Mouse (Mus musculus) layer of hippocampus, adult 11-12 months (tissue): ENCODE measurements around the gene Tmem147.
A peak's percentile ranks its signal among the peaks of the same experiment; 100 is the strongest.
"Not testable (repeated sequence)": the region's sequence is repeated elsewhere in the genome, so short reads cannot be mapped to it uniquely, and the experiment has no call there.

Source experiments
- DNase-seq: peaks from one replicate; pipeline ENCODE4 v3.0.0; 2022; ENCODE audit warnings: low spot score

The Tmem147 gene

DNA sequence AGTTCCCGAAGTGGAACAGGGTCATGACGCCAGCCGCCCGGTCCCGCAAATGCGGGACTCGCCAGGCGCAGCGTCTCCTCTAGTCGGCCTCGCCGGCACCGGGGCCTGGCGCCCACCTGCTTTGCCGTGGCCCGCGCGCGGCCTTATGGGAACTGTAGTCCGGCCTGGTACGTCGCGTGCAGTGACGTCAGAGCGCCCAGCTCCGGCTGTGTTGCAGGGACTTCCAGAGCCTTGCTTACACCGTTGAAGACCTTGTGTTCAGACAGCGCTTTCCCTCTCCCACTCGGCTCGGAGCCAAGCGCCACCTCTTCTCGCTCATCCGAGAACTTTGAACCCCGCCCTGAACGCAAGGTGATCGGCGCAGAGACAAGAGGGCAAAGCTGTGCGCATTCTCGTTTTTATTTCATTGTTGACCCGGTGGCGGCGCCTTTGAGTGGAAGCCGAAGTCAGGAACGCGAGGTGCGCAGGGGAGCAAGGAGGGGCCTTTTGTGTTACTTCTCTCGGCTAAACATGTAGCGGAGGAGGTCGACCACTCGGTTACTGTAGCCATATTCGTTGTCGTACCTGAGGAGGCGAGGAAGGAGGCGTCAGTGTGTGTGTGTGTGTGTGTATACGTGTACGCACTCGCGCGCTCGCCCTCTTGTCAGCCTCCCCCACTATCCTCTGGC, at the start of gene Tmem147:
Gene Tmem147, minus strand, starts transcription at position 145 of the 668 bp plus-strand sequence.
- peak; percentile 96 for DNase-seq

DNA sequence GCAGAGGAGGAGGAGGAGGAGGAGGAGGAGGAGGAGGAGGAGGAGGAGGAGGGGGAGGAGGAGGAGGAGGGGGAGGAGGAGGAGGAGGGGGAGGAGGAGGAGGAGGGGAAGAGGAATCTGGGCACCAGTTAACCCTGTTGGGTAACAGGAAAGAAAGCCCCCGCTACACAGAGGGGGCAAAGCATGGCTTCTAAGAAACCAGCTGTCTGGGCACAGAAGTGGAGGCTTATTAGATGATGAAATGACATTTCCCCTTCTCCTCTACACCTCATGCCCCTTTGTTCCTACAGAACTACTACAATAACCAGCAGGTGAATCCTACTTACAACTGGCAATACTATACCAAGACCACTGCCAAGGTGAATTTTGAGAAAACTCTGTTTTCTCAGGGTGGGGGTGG, 48.6 kb upstream of the Tmem147 start:
- no peak for DNase-seq

DNA sequence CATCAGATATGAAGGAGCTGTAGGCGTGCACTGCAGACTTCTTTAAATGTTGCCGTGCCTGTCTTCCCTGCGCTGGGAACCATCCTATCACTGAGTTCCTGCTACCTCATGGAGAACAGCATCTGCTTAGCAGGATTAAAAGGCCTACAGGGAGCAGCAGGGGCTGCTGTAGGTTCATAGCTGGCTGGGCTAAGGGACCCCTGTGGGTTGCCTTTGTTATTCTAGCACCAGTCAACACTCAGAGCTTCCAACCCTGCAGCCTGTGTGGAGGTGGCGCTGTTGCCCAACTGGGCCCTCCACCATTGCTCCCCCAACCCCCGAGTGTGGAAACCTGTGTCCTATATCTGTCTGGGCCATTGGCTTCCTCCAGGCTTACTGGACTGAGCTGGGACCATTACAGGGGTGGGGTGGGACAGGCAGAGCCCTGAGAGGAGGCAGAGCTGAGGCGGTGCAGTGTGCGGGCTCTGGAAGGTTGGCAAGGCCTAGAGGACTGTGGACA, 47.8 kb upstream of the Tmem147 start:
- no peak for DNase-seq

DNA sequence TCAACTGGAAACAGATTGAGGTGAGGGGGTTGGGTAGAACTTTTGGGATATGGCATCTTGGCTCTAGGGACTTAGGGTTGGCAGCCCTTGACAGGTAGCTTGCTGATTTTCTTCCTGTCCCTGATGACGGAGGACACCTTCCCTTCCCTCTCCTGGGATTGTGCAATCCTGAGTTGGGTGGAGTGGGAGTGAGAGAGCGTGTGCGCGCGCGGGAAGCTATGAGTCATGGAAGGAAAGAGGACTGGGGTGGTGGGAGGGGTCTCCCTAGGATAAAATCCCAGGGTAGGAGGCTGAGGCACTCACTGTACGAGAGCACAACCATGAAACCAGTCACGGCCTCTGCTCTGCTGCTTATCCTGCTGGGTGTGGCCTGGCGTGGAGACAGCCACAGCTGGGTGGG, 46.8 kb upstream of the Tmem147 start:
- DNase-seq: no peak

DNA sequence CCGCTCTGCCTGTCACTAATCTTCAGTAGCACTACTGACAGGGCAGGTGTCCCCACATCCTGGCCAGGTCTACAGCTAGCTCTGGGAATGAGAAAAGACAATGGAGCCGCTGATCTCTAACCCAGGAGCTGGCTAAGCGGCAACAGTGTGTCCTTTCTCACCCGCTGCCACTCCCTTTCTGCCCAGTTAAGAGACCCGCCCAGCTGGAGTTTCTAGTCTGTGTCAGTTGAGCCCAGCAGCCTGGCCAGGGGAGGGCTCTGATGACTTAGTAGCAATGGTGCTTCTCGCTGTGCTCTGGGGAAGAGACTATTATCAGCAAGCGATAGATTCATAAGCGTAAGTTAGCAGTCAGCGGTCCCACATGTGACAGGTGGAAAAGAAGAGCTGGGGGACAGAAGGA, 39.9 kb upstream of the Tmem147 start:
- DNase-seq: no peak

DNA sequence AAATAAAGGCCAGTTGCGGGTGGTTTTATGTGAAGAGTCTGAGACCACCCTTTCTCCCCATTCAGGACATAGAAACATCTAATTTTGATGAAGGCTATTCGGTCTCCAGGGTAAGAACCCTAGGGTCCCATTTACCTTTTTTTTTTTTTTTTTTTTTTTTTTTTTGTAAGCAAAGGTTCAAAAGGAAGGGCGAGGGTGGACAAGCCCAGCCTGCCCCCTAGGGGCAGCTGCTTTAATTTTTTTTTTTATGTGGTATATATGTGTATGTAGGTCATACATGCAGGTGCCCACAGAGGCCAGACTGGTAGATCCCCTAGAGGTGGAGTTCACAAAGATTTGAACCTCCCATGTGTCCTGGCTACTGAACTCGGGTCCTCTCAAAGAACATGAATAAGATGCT, 37.1 kb upstream of the Tmem147 start:
- no peak for DNase-seq

DNA sequence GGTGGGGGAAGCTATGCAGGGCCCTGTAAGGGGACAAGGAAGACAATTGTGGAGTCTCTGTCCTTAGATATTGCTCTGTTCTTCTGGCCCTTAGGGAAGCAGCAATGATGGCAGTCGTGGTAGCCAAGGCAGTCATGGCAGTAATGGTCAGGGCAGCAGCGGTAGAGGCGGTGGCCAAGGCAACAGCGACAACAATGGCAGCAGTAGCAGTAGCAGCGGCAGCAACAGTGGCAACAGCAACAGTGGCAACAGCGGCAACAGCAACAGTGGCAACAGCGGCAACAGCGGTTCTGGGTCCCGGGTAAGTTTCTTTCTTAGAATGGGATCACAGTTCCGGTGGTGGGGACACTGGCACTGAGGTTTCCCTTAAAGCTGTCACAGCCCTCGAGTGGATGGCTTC, 35.8 kb upstream of the Tmem147 start:
- DNase-seq: no peak

DNA sequence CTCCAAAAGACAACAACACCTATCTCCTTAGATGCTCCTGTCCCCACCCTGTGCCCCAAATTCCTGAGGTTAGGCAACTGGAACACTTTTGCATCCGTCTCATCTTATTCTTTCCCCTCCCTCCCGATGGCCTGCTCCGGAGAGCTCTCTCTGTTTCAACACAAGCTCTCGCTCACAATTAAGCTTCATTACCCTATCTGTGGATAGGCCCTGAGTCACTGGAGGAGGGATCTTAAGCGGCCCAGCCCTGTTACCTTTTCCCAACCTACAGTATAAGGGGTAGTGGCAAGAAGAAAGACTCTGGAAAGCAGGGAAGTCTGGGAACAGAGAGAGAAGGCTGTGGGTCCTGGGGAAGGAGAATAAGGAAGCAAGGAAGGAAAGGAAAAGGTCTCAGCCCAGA, 34.1 kb upstream of the Tmem147 start, which contains the start of gene Dmkn:
Gene Dmkn, plus strand, starts transcription at position 301 of the 400 bp plus-strand sequence.
- DNase-seq: no peak

DNA sequence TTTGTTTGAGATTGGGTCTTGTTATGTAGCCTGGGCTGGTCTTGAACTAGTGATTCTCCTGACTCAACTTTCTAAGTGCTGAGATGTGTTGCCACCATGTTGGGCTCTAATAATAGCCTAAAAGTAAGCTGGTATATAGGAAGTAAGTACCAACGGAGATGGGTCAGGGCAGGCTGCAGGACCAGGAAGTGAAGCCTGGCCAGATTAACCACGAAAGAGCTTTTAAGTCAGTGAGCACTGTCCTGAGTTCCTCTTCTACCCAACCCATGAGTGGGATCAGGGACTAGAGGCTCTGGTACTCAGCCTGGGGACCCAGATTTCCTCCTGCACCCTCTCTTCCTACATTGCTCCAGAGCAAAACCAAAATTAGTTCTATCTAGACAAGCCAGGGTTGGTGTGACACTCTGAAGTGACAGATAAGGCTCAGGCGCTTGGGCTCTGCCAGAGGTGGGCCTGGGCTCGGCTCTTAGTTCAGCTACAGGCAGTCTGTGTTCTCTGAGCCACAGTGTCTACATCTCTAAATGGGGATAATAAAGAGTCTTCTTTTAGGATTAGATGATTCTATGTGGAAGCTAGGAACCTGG, 32.5 kb upstream of the Tmem147 start:
- DNase-seq: no peak

DNA sequence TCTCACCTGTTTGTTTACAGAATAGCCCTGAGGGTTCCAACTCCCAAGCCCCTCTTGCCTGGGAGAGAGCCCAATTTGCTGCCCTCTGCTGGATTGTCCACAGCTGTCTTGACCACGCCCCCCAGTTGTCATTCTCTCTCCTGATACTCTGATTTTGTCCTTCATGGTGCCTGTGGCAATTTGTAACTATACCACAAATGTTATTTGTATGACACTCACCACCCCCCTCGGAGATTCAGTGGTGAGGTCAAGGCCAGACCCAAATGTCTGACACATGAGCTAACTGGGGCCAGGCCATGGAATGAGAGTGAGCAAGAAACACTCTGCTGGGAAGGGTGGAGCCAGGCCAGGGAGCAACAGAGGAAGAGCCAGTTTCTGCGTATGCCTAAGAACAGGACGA, 29.5 kb upstream of the Tmem147 start:
- DNase-seq: no peak

DNA sequence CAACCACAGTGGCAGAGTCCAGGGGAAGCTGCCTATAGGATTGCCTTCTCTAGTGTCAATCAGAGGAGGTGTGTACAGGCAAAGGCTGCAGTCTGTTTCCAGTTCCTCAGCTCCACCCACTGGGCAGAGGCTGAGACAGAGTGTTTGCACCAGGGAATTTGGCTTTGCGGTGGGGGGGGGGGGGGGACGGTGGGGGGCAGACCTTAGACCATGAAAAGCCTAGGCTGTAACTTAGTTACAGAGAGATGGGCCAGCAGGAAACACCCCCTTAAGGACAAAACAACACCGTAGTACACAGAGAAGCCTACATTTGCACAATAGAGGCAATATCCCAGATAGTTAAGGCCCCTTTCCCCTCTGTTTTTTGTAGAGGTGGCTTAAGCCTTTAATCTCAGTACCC, 27.7 kb upstream of the Tmem147 start:
- no peak for DNase-seq

DNA sequence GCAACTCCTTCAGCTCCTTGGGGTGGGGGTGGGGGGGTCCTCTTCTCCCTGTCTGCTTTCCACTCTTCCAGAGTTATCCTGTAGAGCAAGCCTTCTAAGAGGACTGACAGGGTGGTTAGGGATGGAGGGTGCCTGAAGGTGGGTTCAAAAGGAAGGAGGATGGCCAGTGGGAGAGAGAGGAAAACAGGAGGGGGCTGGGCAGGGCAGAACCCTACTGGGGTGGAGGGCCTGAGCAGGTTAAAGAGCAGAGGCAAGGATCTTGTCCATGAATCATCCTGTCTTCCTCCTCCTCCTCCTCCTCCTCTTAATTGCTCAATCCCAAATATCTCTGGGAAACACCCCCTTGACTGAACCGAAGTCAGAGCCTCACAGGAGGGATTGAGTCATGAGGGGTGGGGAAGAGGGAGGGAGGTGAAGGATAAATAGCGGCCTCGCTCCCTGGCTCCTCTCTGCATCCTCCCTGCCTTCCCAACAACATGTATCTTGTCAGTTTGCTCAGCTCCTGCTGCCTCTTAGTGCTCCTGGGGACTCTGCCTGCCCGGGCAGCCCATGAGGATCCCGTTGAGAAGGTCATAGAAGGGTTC, 21.8 kb upstream of the Tmem147 start, which contains the start of gene Sbsn:
Gene Sbsn, plus strand, starts transcription at position 386 of the 584 bp plus-strand sequence.
- DNase-seq: no peak

DNA sequence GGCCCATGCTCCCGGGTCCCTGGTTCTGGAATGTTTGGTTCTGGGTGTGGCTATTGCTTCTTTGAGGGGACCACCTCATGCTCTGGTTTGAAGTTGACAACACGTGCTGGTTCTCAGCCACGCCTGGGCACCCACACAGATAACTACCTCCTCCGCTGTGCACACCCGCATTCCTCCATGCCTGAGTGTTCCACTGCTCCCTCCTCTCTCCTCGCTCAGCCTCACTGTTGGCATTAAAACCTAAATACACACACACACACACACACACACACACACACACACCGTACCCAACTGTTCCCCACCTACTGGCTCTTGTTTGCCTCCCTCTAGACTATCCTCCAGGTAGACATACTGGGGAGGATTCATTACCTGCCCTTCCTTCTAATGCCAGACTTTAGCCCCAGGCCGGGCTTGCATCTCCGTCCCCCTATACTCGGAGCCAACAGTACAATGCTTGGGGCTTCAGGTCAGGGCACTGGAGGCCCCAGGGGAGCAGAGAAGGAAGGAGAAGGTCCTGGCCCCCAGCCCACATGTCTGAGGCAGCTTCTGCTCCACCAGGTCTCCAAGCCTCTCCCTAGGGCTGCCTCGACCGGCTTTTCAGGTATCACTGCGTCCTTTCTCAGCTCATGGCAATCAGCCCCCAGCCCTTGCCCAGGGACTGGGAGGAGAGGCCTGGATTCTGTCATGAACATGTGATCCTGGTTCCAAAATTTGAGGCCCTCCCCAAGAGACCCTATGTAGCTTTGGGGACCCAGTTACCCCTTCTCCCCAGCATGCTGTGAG, 20.7 kb upstream of the Tmem147 start:
- no peak for DNase-seq

DNA sequence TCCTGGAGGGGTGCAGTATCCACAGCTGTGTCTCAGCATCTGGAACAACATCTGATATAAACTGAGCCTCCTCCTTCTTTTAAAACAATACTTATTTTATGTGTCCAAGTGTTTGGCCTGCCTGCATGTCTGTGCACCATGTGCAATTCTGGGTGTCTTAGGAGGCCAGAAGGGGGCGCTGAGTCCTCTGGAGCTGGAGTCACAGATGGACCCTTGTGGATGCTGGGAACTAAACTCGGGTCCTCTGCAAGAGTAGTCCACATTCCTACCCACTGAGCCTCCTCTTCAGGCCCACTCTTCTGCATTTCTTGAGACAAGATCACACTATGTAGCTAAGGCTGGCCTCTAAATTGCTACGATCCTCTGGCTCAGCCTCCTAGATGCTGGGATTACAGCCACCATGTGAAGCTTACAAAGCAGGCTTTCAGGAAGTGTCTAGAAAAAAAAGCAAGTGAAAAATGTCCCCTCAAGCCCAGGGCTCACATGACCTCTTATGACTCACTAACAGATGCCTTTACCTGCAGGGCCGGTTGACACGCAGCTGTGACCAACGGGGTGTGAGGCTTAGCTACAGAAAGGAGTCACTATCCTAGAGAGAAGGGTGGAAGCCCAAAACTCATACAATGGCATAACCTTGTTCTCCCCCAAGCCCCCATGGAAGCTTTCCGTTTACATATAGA, 18.3 kb upstream of the Tmem147 start:
- no peak for DNase-seq

DNA sequence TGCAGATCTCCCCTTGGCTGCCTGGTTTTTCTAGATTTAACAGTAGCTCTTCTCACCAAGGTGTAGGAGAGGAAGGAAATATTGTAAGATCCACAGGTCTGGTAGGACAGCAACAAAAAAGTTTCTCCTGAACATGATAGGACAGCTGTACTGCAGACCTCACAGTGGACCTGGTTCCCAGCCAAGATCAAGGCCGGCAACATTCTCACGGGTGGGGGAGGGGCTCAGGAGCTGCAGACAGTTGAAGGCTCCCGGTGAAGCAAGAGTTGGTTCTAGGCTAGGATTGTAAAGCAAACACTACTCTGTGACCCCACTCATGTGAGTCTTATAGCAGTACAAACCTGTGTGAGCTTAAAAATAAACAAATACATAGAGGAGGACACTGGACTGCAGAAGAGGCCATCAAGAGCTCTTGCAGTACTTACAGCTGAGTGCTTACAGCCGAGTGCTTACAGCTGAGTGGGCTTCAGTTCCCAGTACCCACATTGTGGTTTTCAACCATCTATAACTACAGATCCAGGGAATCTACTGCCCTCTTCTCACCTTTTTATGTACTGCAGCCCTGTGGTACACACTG, 14.8 kb upstream of the Tmem147 start:
- DNase-seq: no peak

DNA sequence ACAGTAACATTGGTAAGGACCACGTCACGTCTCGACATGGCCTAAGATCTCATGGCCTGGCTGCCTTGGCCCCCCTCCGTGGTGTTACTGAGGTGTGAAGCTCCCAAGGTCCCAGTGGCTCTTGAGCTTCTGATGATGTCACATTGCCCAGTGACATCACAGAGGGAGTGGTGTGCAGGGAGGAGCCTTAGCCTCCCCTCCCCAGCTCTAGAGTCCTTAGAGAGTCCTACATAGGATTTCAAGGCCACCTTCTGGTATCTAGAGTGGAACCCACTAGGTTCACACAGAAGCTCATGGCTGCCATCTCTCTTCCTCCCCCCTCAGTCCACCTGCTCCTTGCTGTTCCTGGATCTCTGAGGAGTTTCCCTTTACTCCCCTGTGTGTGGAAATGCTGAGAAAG, 14.3 kb upstream of the Tmem147 start, which contains the start of gene Gapdhs:
Gene Gapdhs, minus strand, starts transcription at position 65 of the 400 bp plus-strand sequence.
- DNase-seq: not testable (repeated sequence)

DNA sequence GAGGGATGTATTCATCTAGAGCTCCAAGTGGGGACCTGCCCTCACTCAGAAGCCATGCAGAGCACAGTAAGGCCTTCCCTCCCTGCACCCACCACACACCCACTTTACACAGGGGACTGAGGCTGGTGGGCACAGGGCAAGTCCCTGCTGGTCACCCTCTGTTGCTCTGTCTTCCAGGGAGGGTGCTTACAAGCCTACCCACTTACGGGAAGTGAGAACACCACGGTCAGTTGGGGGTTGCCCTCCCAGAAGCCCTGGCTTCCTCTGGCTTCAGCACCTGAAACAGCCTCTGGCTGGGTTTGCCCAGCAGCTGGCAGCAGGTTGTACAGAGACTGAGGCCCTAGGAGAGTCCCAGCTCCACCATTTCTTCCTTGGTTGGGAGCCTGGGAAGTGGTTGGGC, 13.2 kb upstream of the Tmem147 start:
- not testable (repeated sequence) for DNase-seq

DNA sequence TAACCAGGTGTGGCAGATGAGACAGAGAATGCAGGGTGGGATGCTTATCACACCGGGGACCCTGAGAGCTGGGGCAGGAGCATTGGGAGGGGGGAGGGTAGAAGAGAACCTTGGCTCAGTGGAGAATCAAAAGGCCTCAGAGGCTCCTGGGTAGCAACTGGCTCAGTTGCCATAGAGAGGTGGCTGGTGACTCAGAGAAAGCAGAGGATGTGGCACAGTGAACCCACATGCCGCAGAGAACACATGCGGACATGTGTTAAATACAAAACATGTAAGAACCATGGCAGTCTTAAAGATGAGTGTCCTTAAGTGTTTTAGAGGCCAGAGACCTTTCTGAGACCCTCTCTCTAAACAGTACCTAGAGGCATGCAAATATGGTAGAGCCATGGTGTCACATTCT, 6.9 kb upstream of the Tmem147 start:
- DNase-seq: no peak

DNA sequence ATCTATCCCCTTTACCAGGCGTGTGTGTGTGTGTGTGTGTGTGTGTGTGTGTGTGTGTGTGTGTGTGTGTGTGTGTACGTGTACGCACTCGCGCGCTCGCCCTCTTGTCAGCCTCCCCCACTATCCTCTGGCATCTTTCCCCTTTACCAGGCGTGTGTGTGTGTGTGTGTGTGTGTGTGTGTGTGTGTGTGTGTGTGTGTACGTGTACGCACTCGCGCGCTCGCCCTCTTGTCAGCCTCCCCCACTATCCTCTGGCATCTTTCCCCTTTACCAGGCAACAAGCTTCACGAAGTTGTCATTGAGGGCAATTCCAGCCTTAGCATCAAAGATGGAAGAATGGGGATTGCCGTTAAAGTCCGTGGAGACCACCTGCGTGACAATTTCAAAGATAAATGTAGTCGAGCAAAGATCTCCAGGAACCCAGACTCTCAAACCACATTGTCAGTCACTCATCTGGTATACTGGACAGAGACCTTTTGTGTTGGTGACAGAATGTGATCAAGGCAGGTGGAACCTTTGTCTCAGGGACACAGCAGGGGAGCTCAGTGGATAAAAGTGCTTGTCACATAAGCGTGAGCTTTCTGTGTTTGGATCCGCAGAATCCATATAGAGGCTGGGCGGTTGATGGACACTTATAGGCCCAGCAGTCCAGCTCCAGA, 853 bp upstream of the Tmem147 start:
- DNase-seq: not testable (repeated sequence)

DNA sequence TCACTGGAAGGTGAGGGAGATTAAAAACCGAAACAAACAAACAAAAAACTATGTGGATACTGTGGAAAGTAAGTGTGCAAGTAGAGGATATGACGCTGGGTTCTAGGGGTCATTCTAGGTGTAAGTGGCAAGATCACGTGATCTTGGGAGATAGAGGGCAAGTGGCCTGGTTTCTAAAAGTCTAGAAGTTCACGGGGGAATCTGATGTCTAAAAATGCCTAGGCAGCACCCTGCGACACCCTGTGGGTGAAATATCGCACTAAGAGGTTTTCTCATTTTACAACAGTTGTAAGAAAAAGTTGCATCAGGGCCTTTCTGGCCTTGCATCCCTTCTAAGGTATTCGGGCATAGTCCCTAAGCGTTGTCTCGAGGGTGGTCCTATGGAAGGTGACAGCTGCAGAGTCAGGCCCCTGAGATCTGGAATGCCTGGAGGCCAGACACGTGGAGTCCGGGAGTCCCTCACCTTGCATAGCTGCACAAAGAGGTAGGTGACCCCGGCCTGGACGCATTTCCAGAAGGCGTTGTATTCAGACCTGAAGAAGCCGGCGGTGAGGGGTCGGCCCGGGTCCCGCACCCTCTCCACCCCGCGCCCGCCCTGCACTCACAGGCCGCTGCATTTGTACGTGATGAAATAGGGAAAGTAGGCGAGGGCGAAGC, 473 bp downstream of the Tmem147 start:
- DNase-seq: no peak
